Mouse (Mus musculus): ENCODE results near the gene Fhit. TPM values are rescaled to one million over a fixed set of nuclear protein-coding genes. Genes with fewer than 3 reads are reported as not detected.

The Fhit gene
- polyA plus RNA-seq, 1 experiment from 2014 or later = 7.8 TPM

GRCm38 (mm10) chr14:10659326-10659725 lies 502.5 kb downstream of the Fhit start:
- no peaks in the 10 kb centered on the region for H3K36me3 ChIP-seq
- WGBS = 50% methylated on average over 2 of the region's 2 CpGs
- no peak overlapping the region for H3K27ac ChIP-seq
- no peak overlapping the region for H3K4me2 ChIP-seq (replicated peaks)
- no peak overlapping the region for H3K9ac ChIP-seq (replicated peaks)
- no peaks in the 10 kb centered on the region for H3K9me3 ChIP-seq
- peak; percentile 50; the same call in 1 of the 2 replicates for ATAC-seq
- H3K27me3 ChIP-seq = no peaks in the 10 kb centered on the region
- H3K4me1 ChIP-seq (replicated peaks) = no peaks in the 10 kb centered on the region
- no peak overlapping the region for H3K4me3 ChIP-seq (replicated peaks)

- no peak for ATAC-seq
- H3K4me1 ChIP-seq (replicated peaks) = no peaks in the 10 kb centered on the region
- 97% methylated on average over 1 of the region's 1 CpGs for WGBS
These were observed 503.6 kb downstream of the Fhit start for GRCm38 (mm10) chr14:10658219-10658618.

GRCm38 (mm10) chr14:10657364-10657763 lies 504.5 kb downstream of the Fhit start:
- H3K4me2 ChIP-seq (replicated peaks) = no peak overlapping the region
- ATAC-seq = no peak
- no peaks in the 10 kb centered on the region for H3K4me1 ChIP-seq (replicated peaks)
- H3K36me3 ChIP-seq = no peaks in the 10 kb centered on the region
- H3K4me3 ChIP-seq (replicated peaks) = no peak overlapping the region
- H3K9ac ChIP-seq (replicated peaks) = no peak overlapping the region
- 93% methylated on average over 3 of the region's 3 CpGs for WGBS
- H3K9me3 ChIP-seq = no peaks in the 10 kb centered on the region
- no peaks in the 10 kb centered on the region for H3K27me3 ChIP-seq
- no peak overlapping the region for H3K27ac ChIP-seq

More at GRCm38 (mm10) chr14:10658219-10658618, 503.6 kb downstream of the Fhit start:
- H3K4me2 ChIP-seq (replicated peaks) = no peak overlapping the region
- no peaks in the 10 kb centered on the region for H3K27me3 ChIP-seq
- H3K9me3 ChIP-seq = no peaks in the 10 kb centered on the region
- H3K36me3 ChIP-seq = no peaks in the 10 kb centered on the region
- H3K4me3 ChIP-seq (replicated peaks) = no peak overlapping the region
- H3K9ac ChIP-seq (replicated peaks) = no peak overlapping the region
- no peak overlapping the region for H3K27ac ChIP-seq

- Histone ChIP-seq H3K36me3 (no peaks in the 10 kb centered on the region), H3K4me3 (replicated peaks) (no peak overlapping the region), H3K27ac (no peak overlapping the region), H3K4me1 (replicated peaks) (no peaks in the 10 kb centered on the region), H3K27me3 (no peaks in the 10 kb centered on the region), H3K4me2 (replicated peaks) (no peak overlapping the region), H3K9me3 (no peaks in the 10 kb centered on the region), H3K9ac (replicated peaks) (no peak overlapping the region)
- WGBS = 47% methylated on average over 3 of the region's 3 CpGs
- ATAC-seq = no peak
These were observed 506.0 kb downstream of the Fhit start for GRCm38 (mm10) chr14:10655842-10656241.

GRCm38 (mm10) chr14:10647832-10648231 lies 514.0 kb downstream of the Fhit start:
- Histone ChIP-seq H3K27ac (no peak overlapping the region), H3K4me2 (replicated peaks) (no peak overlapping the region), H3K36me3 (no peaks in the 10 kb centered on the region), H3K4me3 (replicated peaks) (no peak overlapping the region), H3K27me3 (no peaks in the 10 kb centered on the region), H3K9ac (replicated peaks) (no peak overlapping the region), H3K9me3 (no peaks in the 10 kb centered on the region), H3K4me1 (replicated peaks) (peaks cover 9% of the 10 kb centered on the region; the same call in 1 of the 2 replicates)
- no peak for ATAC-seq

GRCm38 (mm10) chr14:10631783-10632182 lies 530.1 kb downstream of the Fhit start:
- Histone ChIP-seq H3K27me3 (no peaks in the 10 kb centered on the region), H3K9me3 (no peaks in the 10 kb centered on the region), H3K4me3 (replicated peaks) (no peak overlapping the region), H3K4me1 (replicated peaks) (no peaks in the 10 kb centered on the region), H3K4me2 (replicated peaks) (no peak overlapping the region), H3K27ac (no peak overlapping the region), H3K9ac (replicated peaks) (no peak overlapping the region), H3K36me3 (no peaks in the 10 kb centered on the region)
- 33% methylated on average over 3 of the region's 3 CpGs for WGBS
- ATAC-seq = no peak

- no peak for ATAC-seq
- H3K4me2 ChIP-seq (replicated peaks) = no peak overlapping the region
- no peaks in the 10 kb centered on the region for H3K27me3 ChIP-seq
- no peaks in the 10 kb centered on the region for H3K36me3 ChIP-seq
- no peak overlapping the region for H3K9ac ChIP-seq (replicated peaks)
- no peaks in the 10 kb centered on the region for H3K4me1 ChIP-seq (replicated peaks)
- no peak overlapping the region for H3K27ac ChIP-seq
- WGBS = 98% methylated on average over 2 of the region's 2 CpGs
- no peak overlapping the region for H3K4me3 ChIP-seq (replicated peaks)
- no peaks in the 10 kb centered on the region for H3K9me3 ChIP-seq
These were observed 530.9 kb downstream of the Fhit start for GRCm38 (mm10) chr14:10630831-10631360.

GRCm38 (mm10) chr14:10593467-10593866 lies 568.4 kb downstream of the Fhit start:
- Histone ChIP-seq H3K4me2 (replicated peaks) (no peak overlapping the region), H3K36me3 (no peaks in the 10 kb centered on the region), H3K9me3 (no peaks in the 10 kb centered on the region), H3K27ac (no peak overlapping the region), H3K9ac (replicated peaks) (no peak overlapping the region), H3K4me1 (replicated peaks) (no peaks in the 10 kb centered on the region), H3K27me3 (no peaks in the 10 kb centered on the region), H3K4me3 (replicated peaks) (no peak overlapping the region)
- WGBS = 87% methylated on average over 5 of the region's 5 CpGs
- no peak for ATAC-seq

GRCm38 (mm10) chr14:10568937-10569552 lies 592.8 kb downstream of the Fhit start:
- 93% methylated on average over 3 of the region's 3 CpGs for WGBS
- H3K36me3 ChIP-seq = no peaks in the 10 kb centered on the region
- no peak overlapping the region for H3K4me2 ChIP-seq (replicated peaks)
- no peaks in the 10 kb centered on the region for H3K9me3 ChIP-seq
- H3K27ac ChIP-seq = no peak overlapping the region
- H3K4me1 ChIP-seq (replicated peaks) = no peaks in the 10 kb centered on the region
- ATAC-seq = no peak
- H3K27me3 ChIP-seq = no peaks in the 10 kb centered on the region
- H3K4me3 ChIP-seq (replicated peaks) = no peak overlapping the region
- no peak overlapping the region for H3K9ac ChIP-seq (replicated peaks)

GRCm38 (mm10) chr14:10567771-10568170 lies 594.1 kb downstream of the Fhit start:
- Histone ChIP-seq H3K36me3 (no peaks in the 10 kb centered on the region), H3K9ac (replicated peaks) (no peak overlapping the region), H3K27ac (no peak overlapping the region), H3K4me3 (replicated peaks) (no peak overlapping the region), H3K4me1 (replicated peaks) (no peaks in the 10 kb centered on the region), H3K4me2 (replicated peaks) (no peak overlapping the region), H3K27me3 (no peaks in the 10 kb centered on the region), H3K9me3 (no peaks in the 10 kb centered on the region)
- ATAC-seq = no peak
- 83% methylated on average over 2 of the region's 2 CpGs for WGBS

- Histone ChIP-seq H3K4me3 (replicated peaks) (no peak overlapping the region), H3K9ac (replicated peaks) (no peak overlapping the region), H3K27me3 (no peaks in the 10 kb centered on the region), H3K9me3 (no peaks in the 10 kb centered on the region), H3K4me1 (replicated peaks) (no peaks in the 10 kb centered on the region), H3K36me3 (no peaks in the 10 kb centered on the region), H3K27ac (no peak overlapping the region), H3K4me2 (replicated peaks) (no peak overlapping the region)
- ATAC-seq = no peak
- 20% methylated on average over 6 of the region's 6 CpGs for WGBS
These were observed 607.1 kb downstream of the Fhit start for GRCm38 (mm10) chr14:10554755-10555154.

GRCm38 (mm10) chr14:10548632-10549031 lies 613.2 kb downstream of the Fhit start:
- H3K27ac ChIP-seq = no peak overlapping the region
- H3K4me2 ChIP-seq (replicated peaks) = no peak overlapping the region
- no peak overlapping the region for H3K9ac ChIP-seq (replicated peaks)
- ATAC-seq = no peak
- H3K4me1 ChIP-seq (replicated peaks) = no peaks in the 10 kb centered on the region
- H3K36me3 ChIP-seq = no peaks in the 10 kb centered on the region
- H3K4me3 ChIP-seq (replicated peaks) = no peak overlapping the region
- H3K9me3 ChIP-seq = no peaks in the 10 kb centered on the region
- 90% methylated on average over 2 of the region's 2 CpGs for WGBS
- H3K27me3 ChIP-seq = no peaks in the 10 kb centered on the region

- no peak overlapping the region for H3K27ac ChIP-seq
- H3K4me2 ChIP-seq (replicated peaks) = no peak overlapping the region
- H3K4me1 ChIP-seq (replicated peaks) = no peaks in the 10 kb centered on the region
- H3K4me3 ChIP-seq (replicated peaks) = no peak overlapping the region
- no peaks in the 10 kb centered on the region for H3K36me3 ChIP-seq
- no peak overlapping the region for H3K9ac ChIP-seq (replicated peaks)
- H3K9me3 ChIP-seq = no peaks in the 10 kb centered on the region
- no peak for ATAC-seq
- WGBS = 52% methylated on average over 3 of the region's 3 CpGs
- H3K27me3 ChIP-seq = no peaks in the 10 kb centered on the region
These were observed 615.9 kb downstream of the Fhit start for GRCm38 (mm10) chr14:10545916-10546315.

All from midbrain, embryonic 13.5 days (tissue).